Mouse (Mus musculus) brain, embryonic 18.5 days (tissue): Measurements from ENCODE around the gene Spred3.
A peak's percentile ranks its signal among the peaks of the same experiment; 100 is the strongest.
"Not testable (repeated sequence)": the region's sequence is repeated elsewhere in the genome, so short reads cannot be mapped to it uniquely, and the experiment has no call there.

Experiments used
- DNase-seq: peaks from one replicate; pipeline ENCODE4 v3.0.0-alpha.2; 2012; ENCODE audit warnings: low read depth, low spot score

Gene Spred3

DNA sequence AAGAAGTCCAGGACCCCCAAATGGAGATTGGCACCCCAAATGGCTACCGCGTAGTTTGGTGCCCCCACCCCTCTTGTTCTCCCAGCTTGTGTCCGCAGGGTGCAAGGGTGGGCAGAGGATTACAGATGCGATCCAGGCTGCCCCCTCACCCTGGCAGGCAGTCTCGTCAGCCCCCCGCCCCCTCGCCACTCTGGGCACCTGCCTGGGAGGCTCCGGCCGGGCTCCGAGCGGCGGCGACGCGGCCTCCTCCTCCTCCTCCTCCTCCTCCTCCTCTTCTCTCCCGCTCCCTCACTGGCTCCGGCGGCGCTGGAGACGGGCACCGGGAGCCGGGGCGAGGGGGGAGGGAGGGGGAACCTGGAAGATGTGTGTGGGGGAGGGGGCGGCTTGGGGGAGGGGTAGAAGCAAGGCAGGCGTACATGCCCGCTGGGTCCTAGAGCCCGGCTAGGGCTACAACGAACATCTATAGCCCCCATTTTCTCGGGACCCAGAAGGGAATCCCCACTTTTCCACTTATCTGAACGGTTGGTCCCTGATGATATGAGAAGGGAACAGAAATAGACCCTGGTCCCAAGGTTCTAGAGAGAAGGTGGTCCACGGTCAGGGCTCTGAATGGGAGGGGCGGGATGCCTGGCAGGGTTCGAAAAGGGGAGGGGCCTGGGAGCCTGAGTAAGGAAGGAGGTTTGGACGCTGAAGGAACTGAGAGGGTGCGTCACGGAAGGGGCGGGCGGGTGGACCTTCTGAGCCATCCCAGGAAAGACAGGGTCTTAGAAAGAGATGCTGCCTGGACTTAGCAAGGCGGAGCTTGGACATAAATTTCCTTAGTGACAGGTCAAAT lies 763 bp downstream of the Spred3 start:
- peak; percentile 77 for DNase-seq

DNA sequence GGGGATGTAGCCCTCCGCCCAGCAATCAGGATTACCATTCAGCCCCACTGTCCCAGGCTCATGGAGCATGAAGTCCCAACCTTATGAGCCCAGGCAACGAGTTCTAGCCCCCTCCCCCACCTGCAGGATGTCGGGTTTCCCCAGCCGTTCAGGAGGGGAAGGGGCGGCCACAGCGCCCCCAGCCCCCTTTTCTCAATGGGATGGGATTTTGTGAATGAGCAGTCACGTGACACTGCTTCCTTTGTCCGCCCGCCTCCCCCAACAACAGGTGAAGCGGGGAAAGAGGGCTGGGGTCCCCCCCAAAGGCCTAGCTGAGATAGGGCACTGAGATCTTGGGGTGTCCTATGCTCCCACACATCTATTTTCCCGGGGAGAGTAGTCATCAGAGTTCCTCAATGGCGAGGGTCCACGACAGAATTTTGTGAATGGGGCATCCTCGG lies 1.4 kb downstream of the Spred3 start:
- DNase-seq: no peak

- DNase-seq: no peak
Observed at GRCm38 (mm10) chr7:29168121-29168695, 2.0 kb downstream of the Spred3 start.

GRCm38 (mm10) chr7:29167656-29168055 lies 2.6 kb downstream of the Spred3 start:
- no peak for DNase-seq

GRCm38 (mm10) chr7:29162750-29163525 lies 7.3 kb downstream of the Spred3 start:
- DNase-seq: no peak

GRCm38 (mm10) chr7:29162294-29162693 lies 7.9 kb downstream of the Spred3 start:
- DNase-seq: no peak

DNA sequence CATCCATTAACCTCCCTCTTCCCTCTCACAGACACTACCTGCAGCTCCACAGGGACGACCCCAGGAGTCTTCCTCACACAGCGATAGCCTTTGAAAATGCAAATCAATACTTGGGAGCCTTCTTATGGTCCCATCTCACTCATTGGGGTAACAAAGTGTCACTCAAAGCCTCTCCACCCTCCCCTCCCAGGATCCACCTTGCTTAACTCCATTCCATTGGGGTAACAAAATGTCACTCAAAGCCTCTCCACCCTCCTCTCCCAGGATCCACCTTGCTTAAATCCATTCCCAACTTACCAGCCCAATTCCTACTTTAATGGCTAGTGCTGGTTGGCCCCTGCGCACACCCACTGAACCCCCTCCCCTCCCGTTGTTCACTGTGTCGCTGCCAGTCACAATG lies 11.9 kb downstream of the Spred3 start:
- no peak for DNase-seq

- peak; percentile 56 for DNase-seq
Observed at GRCm38 (mm10) chr7:29155838-29156782, 14.1 kb downstream of the Spred3 start, which contains the start of gene Fam98c. Fam98c (minus strand) TSS chr7:29156234.

DNA sequence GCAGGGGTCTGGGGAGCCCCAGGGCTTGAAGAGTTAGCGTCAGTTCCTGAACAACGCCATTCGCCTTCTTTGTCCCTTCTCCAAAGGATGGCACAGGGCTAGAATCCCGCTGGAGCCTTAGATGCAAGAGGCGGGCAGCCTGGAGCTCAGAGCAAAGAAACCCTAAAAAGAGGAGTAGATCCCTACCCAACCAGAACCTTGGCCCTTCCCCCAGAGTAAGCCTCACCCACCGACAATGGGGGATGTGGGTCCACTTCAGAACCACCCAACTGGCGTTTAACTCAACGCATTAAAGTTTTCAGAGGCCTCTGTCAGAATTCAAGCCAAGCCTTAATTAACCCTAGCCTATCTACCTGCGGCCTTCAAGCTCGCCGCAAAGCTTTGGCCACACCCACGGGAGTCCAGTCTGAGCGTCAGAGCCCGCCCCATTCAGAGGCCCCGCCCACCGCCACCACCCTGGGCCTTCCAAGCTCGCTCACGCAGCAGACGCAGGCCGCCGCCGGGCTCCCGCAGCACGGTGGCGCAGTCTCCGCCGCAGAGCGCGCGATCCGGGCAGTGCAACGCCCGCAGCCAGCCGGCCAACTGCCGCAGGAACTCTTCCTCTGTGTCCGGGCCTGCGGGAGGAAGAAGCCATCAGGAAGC lies 14.9 kb downstream of the Spred3 start:
- peak; percentile 67 for DNase-seq

DNA sequence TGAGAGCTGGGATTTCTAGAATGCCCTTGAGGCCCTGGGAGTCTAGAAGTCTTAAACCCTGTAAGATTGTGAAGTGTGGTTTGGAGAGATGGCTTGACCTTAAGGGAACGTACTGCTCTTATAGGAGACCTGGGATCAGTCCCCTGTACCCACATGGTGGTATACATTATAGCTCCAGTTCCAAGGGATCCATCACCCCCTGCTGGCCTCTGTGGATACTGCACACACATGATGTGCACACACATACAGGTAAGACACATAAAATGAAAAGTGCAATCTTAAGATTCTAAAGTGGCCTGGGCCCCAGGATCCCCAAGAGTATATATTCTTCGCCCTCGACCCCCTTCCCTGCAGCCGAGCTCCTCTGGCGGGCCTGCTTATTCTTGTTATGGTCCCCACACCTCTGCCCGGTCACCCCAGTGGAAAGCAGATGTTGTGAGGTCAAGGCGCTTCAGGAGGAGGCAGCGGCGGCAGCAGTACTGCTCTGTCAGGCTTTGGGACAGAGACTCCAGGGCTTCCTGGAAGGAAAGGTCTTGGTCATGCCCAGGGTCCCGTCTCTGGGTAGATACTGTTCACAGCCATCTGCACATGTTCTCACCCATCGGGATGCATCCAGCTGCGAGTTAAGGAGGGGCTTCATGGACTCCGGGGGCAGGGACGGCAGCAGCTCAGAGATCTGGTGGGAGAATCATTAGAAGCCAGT lies 16.0 kb downstream of the Spred3 start:
- DNase-seq: no peak

DNA sequence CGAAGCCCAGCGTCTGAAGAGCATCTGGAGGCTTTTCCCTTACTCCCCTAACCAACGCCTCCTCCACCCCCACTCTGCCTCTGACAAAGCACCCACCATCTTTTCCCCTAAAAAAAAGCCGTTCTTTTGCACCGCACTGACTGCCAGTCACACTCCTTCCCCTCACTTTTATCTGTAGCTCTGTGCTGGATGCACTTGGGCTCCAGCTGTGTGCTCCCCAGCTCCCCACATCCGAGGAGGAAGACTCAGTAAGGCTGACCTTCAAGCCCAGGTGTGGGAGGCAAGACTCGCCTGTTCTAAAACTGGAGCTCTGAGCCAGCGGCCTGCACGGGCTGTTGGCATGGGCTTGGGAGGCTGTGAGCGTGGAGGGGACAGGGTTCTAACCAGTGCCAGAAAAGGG lies 18.7 kb downstream of the Spred3 start:
- no peak for DNase-seq

DNA sequence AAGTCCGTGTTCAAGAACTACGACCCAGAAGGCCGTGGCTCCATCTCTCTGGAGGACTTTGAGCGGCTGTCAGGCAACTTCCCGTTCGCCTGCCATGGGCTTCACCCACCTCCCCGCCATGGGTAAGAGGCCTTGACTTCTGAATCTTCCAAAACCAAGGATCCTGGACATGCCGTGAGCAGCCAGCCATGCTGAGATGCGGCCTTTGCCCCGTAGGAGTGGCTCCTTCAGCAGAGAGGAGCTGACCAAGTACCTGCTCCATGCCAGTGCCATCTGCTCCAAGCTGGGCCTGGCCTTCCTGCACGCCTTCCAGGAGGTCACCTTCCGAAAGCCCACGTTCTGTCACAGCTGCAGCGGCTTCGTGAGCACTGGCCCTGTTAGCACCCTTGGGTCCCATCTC lies 21.4 kb downstream of the Spred3 start:
- no peak for DNase-seq

- no peak for DNase-seq
Observed at GRCm38 (mm10) chr7:29146625-29147367, 23.4 kb downstream of the Spred3 start.

DNA sequence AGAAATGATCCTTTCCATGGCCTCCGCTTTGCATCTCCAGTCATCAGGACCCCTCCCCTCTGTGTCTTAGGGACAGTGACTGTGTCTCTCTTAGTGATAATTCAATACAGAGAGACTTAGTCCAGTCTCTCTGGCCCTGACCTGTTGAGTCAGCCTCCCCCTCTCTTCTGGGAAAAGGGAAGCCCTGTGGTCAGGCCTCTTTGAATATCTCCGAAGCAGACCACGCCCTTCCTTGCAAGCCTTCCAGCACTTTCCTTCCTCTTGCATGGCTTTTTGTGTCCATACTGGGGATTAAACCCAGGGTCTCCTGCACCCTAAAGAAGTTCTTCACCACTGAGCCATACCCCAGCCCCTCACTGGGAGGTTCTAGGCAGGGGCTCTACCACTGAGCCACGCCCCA lies 26.2 kb downstream of the Spred3 start:
- no peak for DNase-seq

- DNase-seq: no peak
Observed at GRCm38 (mm10) chr7:29141416-29141815, 28.8 kb downstream of the Spred3 start.

GRCm38 (mm10) chr7:29139237-29139636 lies 31.0 kb downstream of the Spred3 start:
- not testable (repeated sequence) for DNase-seq

DNA sequence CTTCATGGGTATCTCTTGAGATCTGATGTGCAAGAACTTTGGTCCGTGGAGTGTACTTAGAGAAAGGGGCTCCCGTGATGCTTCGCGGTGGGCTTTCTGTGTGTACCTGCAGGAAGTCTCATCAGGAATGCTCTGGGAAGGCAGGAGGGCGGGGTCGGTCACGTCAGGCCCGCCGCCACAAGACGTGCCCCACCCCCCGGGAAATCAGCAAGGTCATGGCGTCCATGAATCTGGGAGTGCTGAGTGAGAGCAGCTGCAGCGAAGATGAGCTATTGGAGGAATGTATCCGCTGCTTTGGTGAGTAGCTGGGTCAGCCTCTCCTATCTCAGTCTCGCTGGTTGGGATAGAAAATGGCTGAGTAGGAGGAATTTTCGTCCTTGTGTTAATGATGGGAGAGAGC lies 32.8 kb downstream of the Spred3 start:
- no peak for DNase-seq

DNA sequence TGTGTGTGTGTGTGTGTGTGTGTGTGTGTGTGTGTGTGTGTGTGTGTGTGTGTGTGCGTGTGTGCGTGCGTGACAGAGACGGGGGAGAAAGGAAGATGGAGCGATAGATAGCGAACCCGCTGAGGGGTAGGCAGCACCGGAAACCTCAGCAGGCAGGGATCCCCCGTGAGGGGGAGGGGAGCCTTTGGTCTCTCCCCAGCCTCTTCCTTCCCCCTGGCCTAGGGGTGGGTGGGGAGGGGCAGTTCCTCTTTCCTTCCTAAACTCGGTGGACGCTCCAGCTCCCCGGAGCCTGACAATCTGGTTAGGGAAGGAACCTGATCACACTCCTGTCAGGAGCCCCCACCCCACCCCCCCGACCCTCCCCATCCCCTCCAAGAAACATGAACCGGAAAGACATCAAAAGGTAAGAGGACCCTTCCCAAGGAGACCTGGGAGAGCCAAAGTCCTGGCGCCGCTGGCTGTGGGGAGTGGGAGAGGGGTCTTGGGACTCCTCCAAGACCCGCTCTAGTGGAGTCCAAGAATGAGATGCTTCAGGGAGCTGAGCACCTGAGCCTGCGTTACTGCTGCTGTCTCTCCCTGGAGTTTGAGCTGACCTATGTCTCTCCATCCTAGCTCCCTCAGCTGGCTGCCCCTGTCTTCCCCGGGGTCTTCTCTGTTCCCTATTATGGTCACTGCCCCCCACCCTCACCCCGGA lies 35.4 kb downstream of the Spred3 start, which contains the start of gene Rasgrp4:
Gene Rasgrp4 (plus strand): TSS at position 159 of the 694 bp plus-strand sequence.
- no peak for DNase-seq

- DNase-seq: no peak
Observed at GRCm38 (mm10) chr7:29134230-29134629, 36.0 kb downstream of the Spred3 start.
